Mouse (Mus musculus) olfactory bulb, adult 2 months (tissue): ENCODE results near the gene Plekhh2. TPM values are rescaled to one million over a fixed set of nuclear protein-coding genes. Genes with fewer than 3 reads are reported as not detected.

Experiments used
- H3K27ac ChIP-seq: fragments of 200-500 bp; 2 replicates; pipeline ENCODE4 v1.5.1; 2012; ENCODE audit warnings: low read depth, low read length; ENCODE audit not compliant: insufficient read depth
- H3K4me1 ChIP-seq: fragments of 200-500 bp; 2 replicates; pipeline ENCODE4 v1.6.1; 2012; ENCODE audit warnings: low read length; ENCODE audit not compliant: control insufficient read depth, insufficient read depth
- H3K4me3 ChIP-seq: fragments of 200-500 bp; 2 replicates; pipeline ENCODE4 v1.5.1; 2012; ENCODE audit warnings: mild to moderate bottlenecking, low read depth, low read length, moderate library complexity; ENCODE audit not compliant: insufficient read depth
- CTCF ChIP-seq: fragments of 200-500 bp; IDR thresholded peaks from 2 replicates; pipeline ENCODE4 v1.5.1; 2012; ENCODE audit warnings: low read depth, mild to moderate bottlenecking, low read length, moderate library complexity; ENCODE audit not compliant: insufficient read depth
- POLR2A ChIP-seq: fragments of 200-500 bp; IDR thresholded peaks from 2 replicates; pipeline ENCODE4 v1.6.1; 2012; ENCODE audit warnings: mild to moderate bottlenecking, low read depth, low read length, moderate library complexity; ENCODE audit not compliant: insufficient read depth
- WGBS: fragments of 180-500 bp; shearing (Covaris S2); methylation state at CpG from one replicate; pipeline ENCODE4 v1.1.7; 2018; 5-methylcytosine and 5-hydroxymethylcytosine counted together
- polyA plus RNA-seq: library from polyadenylated mRNA; stranded (reverse); fragments of >200 nt; gene quantifications from 2 replicates; pipeline ENCODE4 v1.2.4, GENCODE M21; 2012; ENCODE audit warnings: low replicate concordance; ENCODE audit not compliant: missing spikeins, insufficient read depth, insufficient read length

The Plekhh2 gene
- polyA plus RNA-seq, 1 experiment: not detected

DNA sequence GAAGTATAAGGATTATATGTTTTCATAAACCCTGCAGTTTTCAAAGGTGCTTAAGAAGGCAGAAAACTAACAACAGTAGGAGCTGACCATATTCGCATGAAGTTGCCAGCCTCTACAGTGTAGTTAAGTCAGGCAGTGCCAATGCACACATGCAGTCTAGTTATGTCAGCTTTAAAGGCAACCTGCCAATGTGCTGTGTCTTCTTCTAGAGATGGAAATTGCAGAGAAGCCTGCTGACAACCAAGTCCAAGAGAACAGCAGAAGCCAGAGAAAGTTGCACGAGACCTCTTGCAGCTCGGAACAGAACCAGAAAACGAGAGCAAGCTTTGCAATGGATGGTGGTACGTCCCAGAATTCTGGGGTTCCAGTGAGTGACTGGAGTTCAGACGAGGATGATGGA lies 54.1 kb downstream of the Plekhh2 start:
- H3K4me3 ChIP-seq: no peak overlapping the region
- 88% methylated on average over 6 of the region's 6 CpGs for WGBS
- no peak overlapping the region for H3K27ac ChIP-seq
- TF ChIP-seq CTCF: no peak
- no peak for TF ChIP-seq POLR2A
- H3K4me1 ChIP-seq: peaks cover 3% of the 10 kb centered on the region; the same call in 1 of the 2 replicates

DNA sequence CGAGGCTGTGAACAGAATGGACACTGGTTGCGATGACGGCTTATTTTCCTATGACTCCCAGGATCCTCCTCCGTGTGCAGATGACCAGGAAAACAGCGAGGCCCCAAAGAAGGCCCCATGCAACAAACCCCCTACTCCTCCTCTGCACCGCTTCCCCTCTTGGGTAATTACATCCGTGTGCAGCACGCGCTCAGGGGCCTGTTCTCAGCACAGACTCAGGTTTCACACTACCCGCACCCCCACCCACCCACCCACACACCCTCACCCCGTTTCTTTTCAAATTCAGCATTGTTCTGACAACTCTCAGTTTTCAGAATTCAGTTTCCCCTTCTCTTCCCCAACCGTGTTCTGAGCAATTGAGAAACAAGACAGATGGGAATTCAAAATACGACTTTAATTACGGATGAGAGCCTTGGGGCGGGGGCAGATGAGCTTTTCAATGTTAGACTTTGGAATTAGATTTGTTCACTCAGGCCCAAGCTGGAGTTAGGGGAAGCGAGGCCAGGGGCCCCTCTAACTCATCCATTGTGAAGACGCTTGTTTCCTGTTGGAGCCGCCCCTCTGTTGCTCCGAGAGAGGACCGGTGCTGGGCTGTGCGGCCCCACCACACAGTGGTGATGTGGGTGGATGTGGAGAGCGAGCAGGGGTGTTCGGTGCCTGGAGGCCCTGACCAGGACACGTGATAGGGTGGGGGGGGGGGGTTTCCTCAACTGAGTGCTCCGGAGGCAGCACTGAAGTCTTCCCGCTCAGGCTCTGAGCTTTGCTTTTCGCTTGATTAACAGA lies 55.3 kb downstream of the Plekhh2 start:
- H3K4me1 ChIP-seq: peaks cover 3% of the 10 kb centered on the region; the same call in 1 of the 2 replicates
- WGBS: 53% methylated on average over 27 of the region's 27 CpGs
- H3K27ac ChIP-seq: no peak overlapping the region
- no peak overlapping the region for H3K4me3 ChIP-seq
- TF ChIP-seq CTCF (no peak), POLR2A (no peak)

DNA sequence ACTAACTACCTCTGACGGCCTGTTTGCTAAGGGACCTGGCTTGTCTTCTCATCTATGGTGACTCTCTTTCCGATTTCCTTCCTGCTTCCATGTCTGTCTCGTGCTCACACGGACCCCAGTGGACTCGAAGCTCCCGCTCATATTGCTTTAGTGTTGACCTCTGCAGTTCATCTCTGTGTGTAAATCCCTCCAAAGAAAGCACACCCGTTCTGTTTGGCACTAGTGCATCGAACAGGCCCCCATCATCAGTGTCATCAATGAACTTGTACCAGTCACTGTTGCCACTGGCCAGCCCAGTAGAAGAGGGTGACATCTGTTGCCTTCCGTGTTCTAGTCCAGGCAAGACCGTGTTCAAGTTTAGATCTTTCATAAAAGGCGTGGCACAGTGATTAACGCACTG lies 57.1 kb downstream of the Plekhh2 start:
- TF ChIP-seq POLR2A (no peak), CTCF (no peak)
- Histone ChIP-seq H3K4me1 (peaks cover 3% of the 10 kb centered on the region; the same call in 1 of the 2 replicates), H3K4me3 (no peak overlapping the region), H3K27ac (no peak overlapping the region)
- WGBS: 95% methylated on average over 12 of the region's 12 CpGs

GRCm38 (mm10) chr17:84569770-84570169 lies 58.1 kb downstream of the Plekhh2 start:
- H3K27ac ChIP-seq: no peak overlapping the region
- WGBS: 65% methylated on average over 8 of the region's 8 CpGs
- TF ChIP-seq POLR2A: no peak
- no peak for TF ChIP-seq CTCF
- peaks cover 3% of the 10 kb centered on the region; the same call in 1 of the 2 replicates for H3K4me1 ChIP-seq
- H3K4me3 ChIP-seq: no peak overlapping the region

DNA sequence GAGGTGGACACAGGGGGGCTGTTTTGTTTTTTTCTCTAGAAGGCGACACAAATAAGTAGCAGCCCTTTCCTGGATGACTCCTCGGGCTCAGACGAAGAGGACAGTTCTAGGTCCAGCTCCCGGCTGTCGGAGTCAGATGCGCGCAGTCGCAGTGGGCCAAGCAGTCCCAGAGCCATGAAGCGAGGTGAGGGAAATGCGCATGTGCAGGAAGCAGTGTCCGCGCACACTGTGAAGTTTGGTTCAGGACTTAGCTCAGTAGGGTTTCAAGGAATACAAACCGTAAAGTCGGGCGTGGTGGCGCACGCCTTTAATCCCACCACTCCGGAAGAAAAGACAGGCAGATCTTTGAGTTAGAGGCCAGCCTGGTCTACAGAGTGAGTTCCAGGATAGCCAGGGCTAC lies 59.9 kb downstream of the Plekhh2 start:
- no peak for TF ChIP-seq CTCF
- TF ChIP-seq POLR2A: no peak
- Histone ChIP-seq H3K27ac (no peak overlapping the region), H3K4me3 (no peak overlapping the region), H3K4me1 (peaks cover 3% of the 10 kb centered on the region; the same call in 1 of the 2 replicates)
- WGBS: 85% methylated on average over 18 of the region's 18 CpGs

- Histone ChIP-seq H3K4me1 (no peaks in the 10 kb centered on the region), H3K4me3 (no peak overlapping the region), H3K27ac (no peak overlapping the region)
- TF ChIP-seq CTCF: no peak
- TF ChIP-seq POLR2A: no peak
- 96% methylated on average over 9 of the region's 9 CpGs for WGBS
Observed at GRCm38 (mm10) chr17:84573305-84573704, 61.6 kb downstream of the Plekhh2 start.

DNA sequence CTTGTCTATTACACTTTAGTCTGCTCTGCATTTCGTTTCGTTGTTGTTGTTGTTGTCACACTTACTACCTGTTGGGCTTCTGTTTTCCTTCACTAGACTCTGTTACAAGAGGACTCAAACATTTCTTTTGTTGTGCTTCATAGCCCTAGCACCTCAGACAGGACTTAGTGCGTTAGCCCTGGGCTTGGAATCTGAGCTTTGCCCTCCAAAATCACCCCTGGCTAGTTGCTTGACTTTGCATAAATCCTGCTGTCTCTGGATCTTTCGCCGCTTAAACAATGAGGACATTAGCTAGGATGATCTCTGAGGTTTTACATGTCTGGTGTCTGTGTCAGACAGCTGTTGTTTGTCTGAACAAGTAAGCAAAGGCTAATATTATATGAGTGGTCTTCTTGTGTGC lies 62.2 kb downstream of the Plekhh2 start:
- TF ChIP-seq POLR2A: no peak
- TF ChIP-seq CTCF: no peak
- Histone ChIP-seq H3K27ac (no peak overlapping the region), H3K4me3 (no peak overlapping the region), H3K4me1 (no peaks in the 10 kb centered on the region)
- whole genome bisulfite sequencing: 93% methylated on average over 5 of the region's 5 CpGs

DNA sequence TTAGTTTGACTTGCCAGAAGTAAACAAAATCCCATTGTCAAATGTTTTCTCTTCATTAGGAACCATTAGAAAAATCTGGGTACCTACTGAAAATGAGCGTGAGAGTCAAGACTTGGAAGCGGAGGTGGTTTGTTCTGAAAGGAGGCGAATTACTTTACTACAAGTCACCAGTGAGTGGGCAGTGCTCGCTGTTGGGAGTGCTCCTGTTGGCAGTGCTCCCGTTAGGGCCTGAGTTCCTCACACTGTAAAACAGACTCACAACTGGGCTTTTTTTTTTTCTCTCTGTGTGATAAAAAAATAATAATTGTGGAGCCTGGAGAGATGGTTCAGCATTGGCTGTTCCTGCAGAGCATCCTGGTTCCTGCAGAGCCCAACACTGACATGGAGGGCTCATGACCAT lies 63.4 kb downstream of the Plekhh2 start:
- H3K4me3 ChIP-seq: no peak overlapping the region
- H3K27ac ChIP-seq: no peak overlapping the region
- 70% methylated on average over 5 of the region's 5 CpGs for WGBS
- no peak for TF ChIP-seq CTCF
- TF ChIP-seq POLR2A: no peak
- H3K4me1 ChIP-seq: no peaks in the 10 kb centered on the region

GRCm38 (mm10) chr17:84576621-84577293 lies 65.1 kb downstream of the Plekhh2 start:
- Histone ChIP-seq H3K4me1 (no peaks in the 10 kb centered on the region), H3K27ac (no peak overlapping the region), H3K4me3 (no peak overlapping the region)
- 91% methylated on average over 16 of the region's 16 CpGs for WGBS
- TF ChIP-seq CTCF: no peak
- no peak for TF ChIP-seq POLR2A

DNA sequence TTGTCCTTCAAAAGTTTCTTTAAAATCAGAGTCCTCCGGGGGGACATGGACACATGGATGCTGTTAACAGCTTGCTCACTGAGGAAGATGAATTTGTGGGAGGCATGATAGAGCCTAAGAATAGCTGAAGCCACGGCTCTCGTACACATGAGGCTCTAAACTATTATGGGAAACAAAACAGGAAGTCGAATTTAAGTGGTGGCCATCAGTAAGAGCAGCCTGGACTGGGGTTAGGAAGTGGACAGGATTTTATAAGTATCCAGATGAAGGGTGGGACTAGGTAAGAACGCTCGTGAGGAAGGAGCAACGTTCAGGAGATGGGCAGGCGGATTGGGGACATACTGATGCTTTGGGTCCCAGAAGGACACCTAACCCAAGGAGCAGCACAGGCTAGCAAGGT lies 67.6 kb downstream of the Plekhh2 start:
- TF ChIP-seq CTCF: no peak
- TF ChIP-seq POLR2A: no peak
- no peak overlapping the region for H3K27ac ChIP-seq
- no peaks in the 10 kb centered on the region for H3K4me1 ChIP-seq
- H3K4me3 ChIP-seq: no peak overlapping the region
- WGBS: 76% methylated on average over 8 of the region's 8 CpGs
